Mouse (Mus musculus): Measurements from ENCODE around the gene Dusp12. TPM values are rescaled to one million over a fixed set of nuclear protein-coding genes. Genes with fewer than 3 reads are reported as not detected.

Gene Dusp12
- polyA plus RNA-seq, 1 experiment from 2014 or later: 52.3 TPM

- 88% methylated on average over 13 of the region's 13 CpGs for WGBS
- peaks cover 10% of the 10 kb centered on the region for H3K4me1 ChIP-seq (ENCODE audit: control insufficient read depth, insufficient read depth, low read length)
- H3K9me3 ChIP-seq (replicated peaks; ENCODE audit: control insufficient read depth, low read length, poor library complexity, severe bottlenecking): no peaks in the 10 kb centered on the region
Measured at GRCm38 (mm10) chr1:170861671-170862434, 23.5 kb downstream of the Dusp12 start.

GRCm38 (mm10) chr1:170858872-170859271 lies 26.5 kb downstream of the Dusp12 start:
- Histone ChIP-seq H3K4me2 (ENCODE audit: low read length) (no peak overlapping the region), H3K4me3 (ENCODE audit: low read depth, low read length) (no peak overlapping the region), H3K4me1 (ENCODE audit: control insufficient read depth, insufficient read depth, low read length) (no peaks in the 10 kb centered on the region), H3K9ac (ENCODE audit: low read depth, low read length) (no peak overlapping the region), H3K36me3 (ENCODE audit: control insufficient read depth, insufficient read depth, low read length) (no peaks in the 10 kb centered on the region), H3K27ac (ENCODE audit: low read length) (no peak overlapping the region), H3K9me3 (replicated peaks; ENCODE audit: control insufficient read depth, low read length, poor library complexity, severe bottlenecking) (no peaks in the 10 kb centered on the region), H3K27me3 (ENCODE audit: control insufficient read depth, insufficient read depth, low read depth, low read length) (no peaks in the 10 kb centered on the region)
- ATAC-seq: no peak
- WGBS: 81% methylated on average over 1 of the region's 2 CpGs

More at GRCm38 (mm10) chr1:170861671-170862434, 23.5 kb downstream of the Dusp12 start:
- Histone ChIP-seq H3K9ac (ENCODE audit: low read depth, low read length) (no peak overlapping the region), H3K4me3 (ENCODE audit: low read depth, low read length) (no peak overlapping the region), H3K27ac (ENCODE audit: low read length) (no peak overlapping the region), H3K27me3 (ENCODE audit: control insufficient read depth, insufficient read depth, low read depth, low read length) (no peaks in the 10 kb centered on the region), H3K4me2 (ENCODE audit: low read length) (no peak overlapping the region), H3K36me3 (ENCODE audit: control insufficient read depth, insufficient read depth, low read length) (no peaks in the 10 kb centered on the region)
- ATAC-seq: no peak

GRCm38 (mm10) chr1:170857369-170857768 lies 28.0 kb downstream of the Dusp12 start:
- Histone ChIP-seq H3K36me3 (ENCODE audit: control insufficient read depth, insufficient read depth, low read length) (no peaks in the 10 kb centered on the region), H3K4me1 (ENCODE audit: control insufficient read depth, insufficient read depth, low read length) (no peaks in the 10 kb centered on the region), H3K27me3 (ENCODE audit: control insufficient read depth, insufficient read depth, low read depth, low read length) (no peaks in the 10 kb centered on the region), H3K27ac (ENCODE audit: low read length) (no peak overlapping the region), H3K4me3 (ENCODE audit: low read depth, low read length) (no peak overlapping the region), H3K9me3 (replicated peaks; ENCODE audit: control insufficient read depth, low read length, poor library complexity, severe bottlenecking) (no peaks in the 10 kb centered on the region), H3K9ac (ENCODE audit: low read depth, low read length) (no peak overlapping the region), H3K4me2 (ENCODE audit: low read length) (no peak overlapping the region)
- no peak for ATAC-seq
- WGBS: 86% methylated on average over 2 of the region's 2 CpGs

GRCm38 (mm10) chr1:170855056-170855760 lies 30.1 kb downstream of the Dusp12 start:
- Histone ChIP-seq H3K9me3 (replicated peaks; ENCODE audit: control insufficient read depth, low read length, poor library complexity, severe bottlenecking) (no peaks in the 10 kb centered on the region), H3K9ac (ENCODE audit: low read depth, low read length) (no peak overlapping the region), H3K27me3 (ENCODE audit: control insufficient read depth, insufficient read depth, low read depth, low read length) (no peaks in the 10 kb centered on the region), H3K4me3 (ENCODE audit: low read depth, low read length) (no peak overlapping the region), H3K36me3 (ENCODE audit: control insufficient read depth, insufficient read depth, low read length) (peaks cover 3% of the 10 kb centered on the region), H3K27ac (ENCODE audit: low read length) (no peak overlapping the region), H3K4me1 (ENCODE audit: control insufficient read depth, insufficient read depth, low read length) (no peaks in the 10 kb centered on the region), H3K4me2 (ENCODE audit: low read length) (no peak overlapping the region)
- no peak for ATAC-seq
- 90% methylated on average over 13 of the region's 13 CpGs for WGBS

GRCm38 (mm10) chr1:170853604-170854003 lies 31.7 kb downstream of the Dusp12 start:
- Histone ChIP-seq H3K9ac (ENCODE audit: low read depth, low read length) (no peak overlapping the region), H3K27ac (ENCODE audit: low read length) (no peak overlapping the region), H3K36me3 (ENCODE audit: control insufficient read depth, insufficient read depth, low read length) (peaks cover 4% of the 10 kb centered on the region), H3K4me1 (ENCODE audit: control insufficient read depth, insufficient read depth, low read length) (no peaks in the 10 kb centered on the region), H3K4me2 (ENCODE audit: low read length) (no peak overlapping the region), H3K4me3 (ENCODE audit: low read depth, low read length) (no peak overlapping the region), H3K9me3 (replicated peaks; ENCODE audit: control insufficient read depth, low read length, poor library complexity, severe bottlenecking) (no peaks in the 10 kb centered on the region), H3K27me3 (ENCODE audit: control insufficient read depth, insufficient read depth, low read depth, low read length) (no peaks in the 10 kb centered on the region)
- 98% methylated on average over 3 of the region's 3 CpGs for WGBS
- ATAC-seq: no peak

- H3K9me3 ChIP-seq (replicated peaks; ENCODE audit: control insufficient read depth, low read length, poor library complexity, severe bottlenecking): no peaks in the 10 kb centered on the region
- WGBS: 91% methylated on average over 23 of the region's 23 CpGs
- ATAC-seq: no peak
- no peaks in the 10 kb centered on the region for H3K4me1 ChIP-seq (ENCODE audit: control insufficient read depth, insufficient read depth, low read length)
- H3K36me3 ChIP-seq (ENCODE audit: control insufficient read depth, insufficient read depth, low read length): peaks cover 4% of the 10 kb centered on the region
- H3K27me3 ChIP-seq (ENCODE audit: control insufficient read depth, insufficient read depth, low read depth, low read length): no peaks in the 10 kb centered on the region
- H3K4me3 ChIP-seq (ENCODE audit: low read depth, low read length): no peak overlapping the region
- no peak overlapping the region for H3K27ac ChIP-seq (ENCODE audit: low read length)
- H3K9ac ChIP-seq (ENCODE audit: low read depth, low read length): no peak overlapping the region
- no peak overlapping the region for H3K4me2 ChIP-seq (ENCODE audit: low read length)
Measured at GRCm38 (mm10) chr1:170850637-170851624, 34.4 kb downstream of the Dusp12 start.

GRCm38 (mm10) chr1:170850007-170850406 lies 35.3 kb downstream of the Dusp12 start:
- H3K27me3 ChIP-seq (ENCODE audit: control insufficient read depth, insufficient read depth, low read depth, low read length): no peaks in the 10 kb centered on the region
- no peaks in the 10 kb centered on the region for H3K9me3 ChIP-seq (replicated peaks; ENCODE audit: control insufficient read depth, low read length, poor library complexity, severe bottlenecking)
- no peak overlapping the region for H3K27ac ChIP-seq (ENCODE audit: low read length)
- H3K4me3 ChIP-seq (ENCODE audit: low read depth, low read length): no peak overlapping the region
- H3K4me1 ChIP-seq (ENCODE audit: control insufficient read depth, insufficient read depth, low read length): no peaks in the 10 kb centered on the region
- peaks cover 4% of the 10 kb centered on the region for H3K36me3 ChIP-seq (ENCODE audit: control insufficient read depth, insufficient read depth, low read length)
- no peak for ATAC-seq
- H3K9ac ChIP-seq (ENCODE audit: low read depth, low read length): no peak overlapping the region
- H3K4me2 ChIP-seq (ENCODE audit: low read length): no peak overlapping the region
- 98% methylated on average over 2 of the region's 2 CpGs for WGBS

- H3K9me3 ChIP-seq (replicated peaks; ENCODE audit: control insufficient read depth, low read length, poor library complexity, severe bottlenecking): no peaks in the 10 kb centered on the region
- 43% methylated on average over 10 of the region's 10 CpGs for WGBS
Measured at GRCm38 (mm10) chr1:170845448-170846307, 39.7 kb downstream of the Dusp12 start.

More at GRCm38 (mm10) chr1:170845448-170846307, 39.7 kb downstream of the Dusp12 start:
- Histone ChIP-seq H3K27ac (ENCODE audit: low read length) (no peak overlapping the region), H3K27me3 (ENCODE audit: control insufficient read depth, insufficient read depth, low read depth, low read length) (no peaks in the 10 kb centered on the region), H3K4me2 (ENCODE audit: low read length) (no peak overlapping the region), H3K36me3 (ENCODE audit: control insufficient read depth, insufficient read depth, low read length) (peaks cover 4% of the 10 kb centered on the region), H3K9ac (ENCODE audit: low read depth, low read length) (no peak overlapping the region), H3K4me1 (ENCODE audit: control insufficient read depth, insufficient read depth, low read length) (no peaks in the 10 kb centered on the region), H3K4me3 (ENCODE audit: low read depth, low read length) (no peak overlapping the region)
- ATAC-seq: no peak

Data from midbrain, embryonic 16.5 days (tissue).